Mouse (Mus musculus) MEL (cell line): Measurements from ENCODE around the gene 4930579F01Rik. TPM values are rescaled to one million over a fixed set of nuclear protein-coding genes. Genes with fewer than 3 reads are reported as not detected.
A peak's percentile ranks its signal among the peaks of the same experiment; 100 is the strongest.

Experiments used
- DNase-seq: peaks from one replicate; pipeline ENCODE4 v3.0.0; 2011; ENCODE audit warnings: low read depth, low spot score
- H3K27ac ChIP-seq: 2 replicates; pipeline ENCODE4 v1.5.1; 2012; ENCODE audit warnings: low read depth, mild to moderate bottlenecking, control low read depth, low read length, moderate library complexity; ENCODE audit not compliant: control insufficient read depth
- H3K27me3 ChIP-seq, 2 experiments: fragments of 150-350 bp in 1 of 2; sonication (generic) in 1 of 2; 2 replicates each; pipeline ENCODE4 v1.6.1; 2012; ENCODE audit warnings: low read length in 2 of 2, mild to moderate bottlenecking in 2 of 2, improper control_type of control experiment in 1 of 2, moderate library complexity in 1 of 2; ENCODE audit not compliant: insufficient read depth in 2 of 2, control insufficient read depth in 1 of 2
- H3K36me3 ChIP-seq, 2 experiments: 2 replicates each; pipeline ENCODE4 v1.6.1; 2012 to 2014; ENCODE audit warnings: low read length in 2 of 2, improper control_type of control experiment in 1 of 2, inconsistent platforms in 1 of 2, mild to moderate bottlenecking in 1 of 2; ENCODE audit not compliant: insufficient read depth in 2 of 2, control insufficient read depth in 1 of 2
- H3K4me1 ChIP-seq, 2 experiments: fragments of 150-350 bp in 1 of 2; sonication (generic) in 1 of 2; 2 replicates each; pipeline ENCODE4 v1.6.1; 2012; ENCODE audit warnings: low read length in 2 of 2, improper control_type of control experiment in 1 of 2, mild to moderate bottlenecking in 1 of 2; ENCODE audit not compliant: insufficient read depth in 2 of 2, control insufficient read depth in 1 of 2
- H3K4me3 ChIP-seq, 2 experiments: fragments of 150-350 bp in 1 of 2; sonication (generic) in 1 of 2; 2 replicates each; pipeline ENCODE4 v1.5.1; 2012; ENCODE audit warnings: low read depth in 2 of 2, low read length in 2 of 2, mild to moderate bottlenecking in 2 of 2, moderate library complexity in 2 of 2, control low read depth in 1 of 2, improper control_type of control experiment in 1 of 2; ENCODE audit not compliant: control insufficient read depth in 1 of 2, insufficient read depth in 1 of 2
- H3K79me2 ChIP-seq: 2 replicates; pipeline ENCODE4 v1.6.1; 2012; ENCODE audit warnings: mild to moderate bottlenecking, low read length, moderate library complexity; ENCODE audit not compliant: control insufficient read depth, poor library complexity, insufficient read depth
- H3K9ac ChIP-seq: 2 replicates; pipeline ENCODE4 v1.6.1; 2012; ENCODE audit warnings: low read depth, mild to moderate bottlenecking, control low read depth, low read length, moderate library complexity; ENCODE audit not compliant: control insufficient read depth, poor library complexity, severe bottlenecking
- H3K9me3 ChIP-seq: fragments of 150-350 bp; sonication (generic); replicated peaks from 2 replicates; pipeline ENCODE4 v1.6.1; 2012; ENCODE audit warnings: mild to moderate bottlenecking, low read length, improper control_type of control experiment, moderate library complexity; ENCODE audit not compliant: insufficient read depth
- BHLHE40 ChIP-seq: IDR thresholded peaks from 2 replicates; pipeline ENCODE4 v1.6.1; 2012; ENCODE audit warnings: low read depth, mild to moderate bottlenecking, inconsistent platforms, low read length, improper control_type of control experiment, borderline replicate concordance
- CHD1 ChIP-seq: IDR thresholded peaks from 2 replicates; pipeline ENCODE4 v1.6.1; 2012; ENCODE audit warnings: low read depth, mild to moderate bottlenecking, inconsistent platforms, low read length, improper control_type of control experiment
- CHD2 ChIP-seq: IDR thresholded peaks from 2 replicates; pipeline ENCODE4 v1.6.1; 2011; ENCODE audit warnings: low read length, improper control_type of control experiment
- CTCF ChIP-seq, 3 experiments: IDR thresholded peaks in 2 of 3; conservative IDR thresholded peaks in 1 of 3; 2 replicates each; pipeline ENCODE4 v1.5.1; 2011 to 2012; ENCODE audit warnings: low read length in 3 of 3, low read depth in 2 of 3, mild to moderate bottlenecking in 2 of 3, improper control_type of control experiment in 1 of 3, inconsistent platforms in 1 of 3, mixed read lengths in 1 of 3, moderate library complexity in 1 of 3; ENCODE audit not compliant: control insufficient read depth in 1 of 3, insufficient read depth in 1 of 3, poor library complexity in 1 of 3, severe bottlenecking in 1 of 3
- GABPA ChIP-seq: IDR thresholded peaks from 2 replicates; pipeline ENCODE4 v1.6.1; 2012; ENCODE audit warnings: low read depth, mild to moderate bottlenecking, inconsistent platforms, low read length, improper control_type of control experiment, moderate library complexity
- HCFC1 ChIP-seq: IDR thresholded peaks from 2 replicates; pipeline ENCODE4 v1.6.1; 2012; ENCODE audit warnings: low read depth, mild to moderate bottlenecking, inconsistent platforms, low read length, improper control_type of control experiment, moderate library complexity
- JUND ChIP-seq: IDR thresholded peaks from 2 replicates; pipeline ENCODE4 v1.6.1; 2011; ENCODE audit warnings: low read depth, mild to moderate bottlenecking, improper control_type of control experiment, low read length
- MAFK ChIP-seq: IDR thresholded peaks from 2 replicates; pipeline ENCODE4 v1.6.1; 2011; ENCODE audit warnings: low read depth, mild to moderate bottlenecking, low read length, improper control_type of control experiment, borderline replicate concordance
- MAX ChIP-seq: IDR thresholded peaks from 2 replicates; pipeline ENCODE4 v1.6.1; 2011; ENCODE audit warnings: low read length, improper control_type of control experiment
- MAZ ChIP-seq: IDR thresholded peaks from 2 replicates; pipeline ENCODE4 v1.6.1; 2012; ENCODE audit warnings: low read depth, mild to moderate bottlenecking, inconsistent platforms, low read length, improper control_type of control experiment
- MEF2A ChIP-seq: IDR thresholded peaks from 2 replicates; pipeline ENCODE4 v1.6.1; 2014; ENCODE audit warnings: low read depth, mild to moderate bottlenecking, inconsistent platforms, low read length, improper control_type of control experiment; ENCODE audit not compliant: poor library complexity, insufficient replicate concordance, severe bottlenecking; ENCODE audit errors: extremely low read depth
- MYB ChIP-seq: IDR thresholded peaks from 2 replicates; pipeline ENCODE4 v1.6.1; 2011; ENCODE audit warnings: mild to moderate bottlenecking, low read depth, low read length, improper control_type of control experiment
- MYC ChIP-seq: IDR thresholded peaks from 2 replicates; pipeline ENCODE4 v1.6.1; 2011; ENCODE audit warnings: low read depth, mild to moderate bottlenecking, low read length, improper control_type of control experiment, moderate library complexity
- NELFE ChIP-seq: IDR thresholded peaks from 2 replicates; pipeline ENCODE4 v1.6.1; 2011; ENCODE audit warnings: low read depth, low read length, improper control_type of control experiment
- POLR2A ChIP-seq, 2 experiments: IDR thresholded peaks; 2 replicates each; pipeline ENCODE4 v1.6.1; 2011 to 2012; ENCODE audit warnings: low read length in 2 of 2, mild to moderate bottlenecking in 2 of 2, control low read depth in 1 of 2, improper control_type of control experiment in 1 of 2, low read depth in 1 of 2, moderate library complexity in 1 of 2; ENCODE audit not compliant: control insufficient read depth in 1 of 2, insufficient read depth in 1 of 2, poor library complexity in 1 of 2
- POLR2AphosphoS2 ChIP-seq: IDR thresholded peaks from 2 replicates; pipeline ENCODE4 v1.6.1; 2011; ENCODE audit warnings: low read length, improper control_type of control experiment
- RAD21 ChIP-seq: IDR thresholded peaks from 2 replicates; pipeline ENCODE4 v1.6.1; 2011; ENCODE audit warnings: mild to moderate bottlenecking, low read depth, low read length, improper control_type of control experiment
- SIN3A ChIP-seq: IDR thresholded peaks from 2 replicates; pipeline ENCODE4 v1.6.1; 2012; ENCODE audit warnings: low read length, improper control_type of control experiment, inconsistent platforms
- TAL1 ChIP-seq: IDR thresholded peaks from 2 replicates; pipeline ENCODE4 v1.6.1; 2012; ENCODE audit warnings: mild to moderate bottlenecking, inconsistent platforms, low read length, moderate library complexity, mixed read lengths
- TCF12 ChIP-seq: IDR thresholded peaks from 2 replicates; pipeline ENCODE4 v1.6.1; 2014; ENCODE audit warnings: low read depth, mild to moderate bottlenecking, inconsistent platforms, low read length, improper control_type of control experiment, moderate library complexity
- UBTF ChIP-seq: IDR thresholded peaks from 2 replicates; pipeline ENCODE4 v1.6.1; 2012; ENCODE audit warnings: low read depth, mild to moderate bottlenecking, inconsistent platforms, low read length, improper control_type of control experiment, moderate library complexity, borderline replicate concordance; ENCODE audit not compliant: insufficient read depth
- USF1 ChIP-seq: IDR thresholded peaks from 2 replicates; pipeline ENCODE4 v1.6.1; 2014; ENCODE audit warnings: low read depth, mild to moderate bottlenecking, inconsistent platforms, low read length, improper control_type of control experiment, moderate library complexity
- USF2 ChIP-seq, 2 experiments: IDR thresholded peaks; 2 replicates each; pipeline ENCODE4 v1.6.1; 2011 to 2012; ENCODE audit warnings: improper control_type of control experiment in 2 of 2, low read length in 2 of 2, borderline replicate concordance in 1 of 2, inconsistent platforms in 1 of 2, low read depth in 1 of 2, mild to moderate bottlenecking in 1 of 2; ENCODE audit not compliant: insufficient read depth in 1 of 2
- ZC3H11A ChIP-seq: IDR thresholded peaks from 2 replicates; pipeline ENCODE4 v1.6.1; 2012; ENCODE audit warnings: low read depth, mild to moderate bottlenecking, inconsistent platforms, low read length, improper control_type of control experiment
- ZMIZ1 ChIP-seq: IDR thresholded peaks from 2 replicates; pipeline ENCODE4 v1.6.1; 2012; ENCODE audit warnings: low read depth, mild to moderate bottlenecking, inconsistent platforms, low read length, improper control_type of control experiment, moderate library complexity
- ZNF384 ChIP-seq: IDR thresholded peaks from 2 replicates; pipeline ENCODE4 v1.6.1; 2012; ENCODE audit warnings: low read depth, mild to moderate bottlenecking, inconsistent platforms, low read length, improper control_type of control experiment
- polyA plus RNA-seq, 2 experiments: library from polyadenylated mRNA; stranded (reverse) in 1 of 2; unstranded in 1 of 2; fragments of >175 nt in 1 of 2; fragments of >200 nt in 1 of 2; gene quantifications; 2 replicates each; pipeline versions ENCODE4 v1.2.1 to v1.2.4; 2012; ENCODE audit warnings: low replicate concordance in 2 of 2, low read depth in 1 of 2; ENCODE audit not compliant: insufficient read length in 2 of 2, insufficient read depth in 1 of 2, missing spikeins in 1 of 2
- total RNA-seq: library from RNA; depleted of rRNA; stranded (reverse); fragments of 300-350 nt; gene quantifications from 2 replicates; pipeline ENCODE4 v1.2.3, GENCODE M21; 2012

The 4930579F01Rik gene
- total and polyA plus RNA-seq, 3 experiments = not detected

DNA sequence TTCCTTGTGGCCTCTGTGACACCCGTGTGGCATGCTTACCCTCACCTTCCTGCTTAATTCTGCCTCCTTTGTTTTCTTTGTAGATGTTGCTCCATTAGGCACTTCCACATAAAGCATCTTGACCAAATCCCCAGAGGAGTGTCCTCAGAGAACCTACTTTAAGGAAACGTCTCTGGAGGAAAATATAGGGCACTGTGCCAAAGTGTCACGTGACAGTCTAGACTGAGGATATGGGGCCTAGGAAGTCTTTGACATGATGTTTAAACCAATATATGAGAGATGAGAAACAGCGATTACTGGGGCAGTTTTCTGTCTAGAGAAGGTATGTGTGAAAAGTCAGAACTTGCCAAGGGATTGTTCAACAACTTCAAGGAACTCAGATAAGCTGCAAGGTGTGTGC is 8.3 kb downstream of the 4930579F01Rik start:
- H3K9ac ChIP-seq = no peak overlapping the region
- DNase-seq = peak; percentile 17
- no peak overlapping the region for H3K27ac ChIP-seq
- peak; percentile 72 for TF ChIP-seq USF1
- TF ChIP-seq BHLHE40 = 0 out of 2 replicates have a peak, but pooled peaks have one; percentile 18
- TF ChIP-seq MAZ = no peak
- TF ChIP-seq, all 39 proteins: peak for 2
- Histone ChIP-seq H3K4me3 (no peak overlapping the region), H3K27me3 (peaks cover 2 to 3% of the 10 kb centered on the region in 2 experiments; a peak in 2 of 4 replicates), H3K79me2 (no peaks in the 10 kb centered on the region), H3K36me3 (no peaks in the 10 kb centered on the region), H3K9me3 (no peaks in the 10 kb centered on the region), H3K4me1 (no peaks in the 10 kb centered on the region)

DNA sequence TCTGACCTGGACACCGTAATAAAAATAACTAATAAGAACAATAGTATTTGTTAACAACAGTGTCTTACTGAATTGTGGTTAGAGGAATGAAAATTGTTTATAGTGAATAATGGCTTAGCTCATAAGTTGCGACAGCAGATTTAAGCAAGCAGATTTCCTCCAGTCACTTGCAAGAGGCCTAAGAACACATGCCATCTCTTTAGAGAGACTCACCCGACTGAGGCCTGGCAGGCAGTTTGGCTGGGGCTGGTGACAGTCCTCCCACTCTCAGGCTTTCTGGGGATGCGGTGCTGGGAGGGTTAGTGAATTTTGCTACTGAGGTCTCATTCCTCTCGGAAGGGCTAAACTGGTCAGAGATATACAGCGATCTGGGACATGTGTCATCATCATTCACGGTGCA is 10.3 kb downstream of the 4930579F01Rik start:
- Histone ChIP-seq H3K4me3 (no peak overlapping the region), H3K36me3 (no peaks in the 10 kb centered on the region), H3K27ac (no peak overlapping the region), H3K9ac (no peak overlapping the region), H3K9me3 (no peaks in the 10 kb centered on the region), H3K79me2 (no peaks in the 10 kb centered on the region), H3K4me1 (no peaks in the 10 kb centered on the region), H3K27me3 (peaks cover 3 to 5% of the 10 kb centered on the region in 2 experiments; a peak in 3 of 4 replicates)
- DNase-seq = no peak
- TF ChIP-seq CHD1 = no peak

DNA sequence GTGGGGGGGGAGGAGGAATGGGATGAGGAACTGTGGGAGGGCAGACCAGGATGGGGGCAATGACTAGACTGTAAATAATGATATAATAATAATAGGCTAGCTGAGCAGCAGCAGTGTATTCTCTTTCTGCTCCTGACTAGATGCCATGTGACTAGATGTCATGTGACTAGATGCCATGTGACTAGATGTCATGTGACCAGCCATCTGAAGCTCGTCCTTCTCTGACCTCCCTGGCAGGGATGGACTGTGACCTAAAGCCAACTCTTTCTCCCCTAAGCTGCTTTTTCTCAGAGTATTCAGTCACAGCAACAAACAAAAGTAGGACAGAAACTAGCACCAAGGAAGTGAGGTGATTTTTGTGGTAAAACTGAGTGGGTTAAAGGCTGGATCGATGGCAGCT is 11.6 kb downstream of the 4930579F01Rik start:
- Histone ChIP-seq H3K79me2 (no peaks in the 10 kb centered on the region), H3K9ac (no peak overlapping the region), H3K27ac (no peak overlapping the region), H3K36me3 (no peaks in the 10 kb centered on the region), H3K27me3 (peaks cover 6 to 7% of the 10 kb centered on the region in 2 experiments), H3K4me1 (no peaks in the 10 kb centered on the region), H3K9me3 (no peaks in the 10 kb centered on the region), H3K4me3 (no peak overlapping the region)
- DNase-seq = peak; percentile 24
- TF ChIP-seq CHD2 (no peak), MYC (0 out of 2 replicates have a peak, but pooled peaks have one; percentile 19), TAL1 (no peak), USF1 (peak; percentile 90), MAFK (no peak), USF2 (IDR thresholded peaks at IDR 0.05; ENCODE audit: borderline replicate concordance in 1 of 2, insufficient read depth in 1 of 2, low read depth in 1 of 2, low read length in 2 of 2) (peak in 1 of 2 experiments; percentile 97), POLR2AphosphoS2 (no peak), ZC3H11A (no peak), JUND (no peak), UBTF (no peak), GABPA (no peak), TCF12 (no peak), ZMIZ1 (no peak), NELFE (no peak; the same call in 1 of the 2 replicates), RAD21 (no peak), CTCF (IDR thresholded peaks at IDR 0.05 in 2 of 3, conservative IDR thresholded peaks at IDR 0.05 in 1 of 3; ENCODE audit: control insufficient read depth in 1 of 3, insufficient read depth in 1 of 3, low read depth in 2 of 3, low read length in 3 of 3, poor library complexity in 1 of 3, severe bottlenecking in 1 of 3) (no peak), HCFC1 (no peak), MEF2A (no peak), ZNF384 (no peak), SIN3A (0 out of 2 replicates have a peak, but pooled peaks have one; percentile 24), MYB (no peak), MAX (peak; percentile 80), MAZ (no peak), POLR2A (IDR thresholded peaks at IDR 0.05; ENCODE audit: control insufficient read depth in 1 of 2, insufficient read depth in 1 of 2, low read depth in 1 of 2, low read length in 2 of 2, poor library complexity in 1 of 2) (no peak)
